Mouse (Mus musculus): ENCODE data around the gene Foxa2. TPM values are rescaled to one million over a fixed set of nuclear protein-coding genes. Genes with fewer than 3 reads are reported as not detected.

The Foxa2 gene
- polyA plus RNA-seq, 1 experiment from 2014 or later = 5.0 TPM

Small RNA genes lying within 50 kb of the gene (microRNA-seq; reads per million reads assigned to microRNA genes)
- not detected for gene Gm27420

Measured in liver, embryonic 12.5 days (tissue).